Mouse (Mus musculus): ENCODE measurements around the gene Pkp3. TPM values are rescaled to one million over a fixed set of nuclear protein-coding genes. Genes with fewer than 3 reads are reported as not detected.

Gene Pkp3
- polyA plus RNA-seq, 1 experiment from 2014 or later = 11.1 TPM

DNA sequence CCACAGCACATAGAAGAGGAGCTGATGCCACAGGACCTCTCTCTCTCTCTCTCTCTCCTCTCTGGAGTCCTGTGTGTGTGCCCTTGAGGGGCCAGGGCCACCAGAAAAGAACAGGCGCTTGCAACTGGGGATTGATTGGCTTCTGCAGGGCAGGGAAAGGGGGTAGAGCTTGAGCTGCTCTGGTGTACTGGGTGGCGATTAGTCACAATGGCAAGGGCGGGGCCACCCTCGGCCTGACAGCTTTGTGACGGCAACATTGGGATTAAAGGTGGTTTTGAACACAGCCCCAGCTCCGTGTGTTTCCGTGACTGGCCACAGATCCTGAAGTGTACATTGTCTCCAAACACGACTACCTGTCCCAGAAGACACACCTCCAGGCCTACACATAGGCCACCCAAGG lies 12.2 kb downstream of the Pkp3 start:
- Histone ChIP-seq H3K9ac (ENCODE audit: low read depth, low read length) (no peak overlapping the region), H3K9me3 (replicated peaks; ENCODE audit: low read length) (no peaks in the 10 kb centered on the region), H3K4me3 (replicated peaks; ENCODE audit: low read depth, low read length) (no peak overlapping the region), H3K27ac (no peak overlapping the region), H3K4me1 (replicated peaks; ENCODE audit: insufficient read depth, low read length) (peaks cover 16% of the 10 kb centered on the region), H3K36me3 (ENCODE audit: insufficient read depth, low read length) (no peaks in the 10 kb centered on the region), H3K4me2 (ENCODE audit: low read length) (no peak overlapping the region), H3K27me3 (ENCODE audit: insufficient read depth, low read length) (no peaks in the 10 kb centered on the region)
- no peak for ATAC-seq (replicated peaks; ENCODE audit: low FRiP score, low read depth)
- WGBS = 71% methylated on average over 8 of the region's 8 CpGs
- DNase-seq (ENCODE audit: low spot score) = no peak
- TF ChIP-seq CTCF (IDR thresholded peaks at IDR 0.05; ENCODE audit: low read depth) = no peak

GRCm38 (mm10) chr7:141092051-141092735 lies 14.2 kb downstream of the Pkp3 start:
- no peaks in the 10 kb centered on the region for H3K9me3 ChIP-seq (replicated peaks; ENCODE audit: low read length)
- no peak overlapping the region for H3K4me3 ChIP-seq (replicated peaks; ENCODE audit: low read depth, low read length)
- H3K9ac ChIP-seq (ENCODE audit: low read depth, low read length) = no peak overlapping the region
- TF ChIP-seq CTCF (IDR thresholded peaks at IDR 0.05; ENCODE audit: low read depth) = peak; percentile 69
- H3K27me3 ChIP-seq (ENCODE audit: insufficient read depth, low read length) = no peaks in the 10 kb centered on the region
- WGBS = 5% methylated on average over 37 of the region's 37 CpGs
- no peak overlapping the region for H3K27ac ChIP-seq
- DNase-seq (ENCODE audit: low spot score) (peak; percentile 90), ATAC-seq (replicated peaks; ENCODE audit: low FRiP score, low read depth) (peak; percentile 63)
- H3K36me3 ChIP-seq (ENCODE audit: insufficient read depth, low read length) = no peaks in the 10 kb centered on the region
- peaks cover 16% of the 10 kb centered on the region for H3K4me1 ChIP-seq (replicated peaks; ENCODE audit: insufficient read depth, low read length)
- peak overlapping the region; percentile 48 for H3K4me2 ChIP-seq (ENCODE audit: low read length)

- peak; percentile 54 for DNase-seq (ENCODE audit: low spot score)
- Histone ChIP-seq H3K36me3 (ENCODE audit: insufficient read depth, low read length) (no peaks in the 10 kb centered on the region), H3K9ac (ENCODE audit: low read depth, low read length) (no peak overlapping the region), H3K4me2 (ENCODE audit: low read length) (no peak overlapping the region), H3K4me3 (replicated peaks; ENCODE audit: low read depth, low read length) (no peak overlapping the region), H3K4me1 (replicated peaks; ENCODE audit: insufficient read depth, low read length) (peaks cover 16% of the 10 kb centered on the region), H3K27ac (peak overlapping the region; percentile 78), H3K9me3 (replicated peaks; ENCODE audit: low read length) (no peaks in the 10 kb centered on the region), H3K27me3 (ENCODE audit: insufficient read depth, low read length) (no peaks in the 10 kb centered on the region)
- WGBS = 62% methylated on average over 6 of the region's 6 CpGs
- TF ChIP-seq CTCF (IDR thresholded peaks at IDR 0.05; ENCODE audit: low read depth) = no peak
- ATAC-seq (replicated peaks; ENCODE audit: low FRiP score, low read depth) = peak; percentile 70
Observed at GRCm38 (mm10) chr7:141093950-141094349, 15.9 kb downstream of the Pkp3 start.

- 51% methylated on average over 15 of the region's 15 CpGs for WGBS
- DNase-seq (ENCODE audit: low spot score) = no peak
- ATAC-seq (replicated peaks; ENCODE audit: low FRiP score, low read depth) = peak; percentile 64
- H3K36me3 ChIP-seq (ENCODE audit: insufficient read depth, low read length) = no peaks in the 10 kb centered on the region
- H3K27ac ChIP-seq = peak overlapping the region; percentile 78
- TF ChIP-seq CTCF (IDR thresholded peaks at IDR 0.05; ENCODE audit: low read depth) = no peak
- H3K27me3 ChIP-seq (ENCODE audit: insufficient read depth, low read length) = no peaks in the 10 kb centered on the region
- no peak overlapping the region for H3K4me3 ChIP-seq (replicated peaks; ENCODE audit: low read depth, low read length)
- H3K4me1 ChIP-seq (replicated peaks; ENCODE audit: insufficient read depth, low read length) = peaks cover 17% of the 10 kb centered on the region
- peak overlapping the region; percentile 30; the same call in 1 of the 2 replicates for H3K4me2 ChIP-seq (ENCODE audit: low read length)
- H3K9me3 ChIP-seq (replicated peaks; ENCODE audit: low read length) = no peaks in the 10 kb centered on the region
- H3K9ac ChIP-seq (ENCODE audit: low read depth, low read length) = no peak overlapping the region
Observed at GRCm38 (mm10) chr7:141094487-141095205, 16.6 kb downstream of the Pkp3 start.

DNA sequence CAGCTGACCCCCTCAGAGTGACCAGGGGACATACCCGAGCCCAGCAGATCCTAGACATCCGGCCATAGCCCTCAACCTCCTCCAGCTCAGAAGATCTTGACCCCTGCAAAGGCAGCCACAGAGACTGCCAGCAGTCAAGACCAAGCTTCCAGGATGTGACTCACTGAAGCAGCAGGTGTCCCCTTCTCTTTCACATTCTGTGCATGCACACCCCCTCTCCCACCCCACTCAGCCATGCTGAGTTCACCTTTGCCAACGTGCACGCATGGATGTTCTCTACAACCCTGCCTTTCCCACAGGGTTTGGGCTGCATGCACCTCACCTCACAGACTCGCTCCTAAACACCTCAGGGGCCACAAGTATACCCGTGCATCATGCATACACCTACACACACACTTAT lies 18.0 kb downstream of the Pkp3 start:
- H3K9me3 ChIP-seq (replicated peaks; ENCODE audit: low read length) = no peaks in the 10 kb centered on the region
- peak overlapping the region; percentile 78 for H3K27ac ChIP-seq
- H3K27me3 ChIP-seq (ENCODE audit: insufficient read depth, low read length) = no peaks in the 10 kb centered on the region
- 72% methylated on average over 6 of the region's 6 CpGs for WGBS
- no peak overlapping the region for H3K4me3 ChIP-seq (replicated peaks; ENCODE audit: low read depth, low read length)
- DNase-seq (ENCODE audit: low spot score) (no peak), ATAC-seq (replicated peaks; ENCODE audit: low FRiP score, low read depth) (no peak)
- TF ChIP-seq CTCF (IDR thresholded peaks at IDR 0.05; ENCODE audit: low read depth) = no peak
- H3K9ac ChIP-seq (ENCODE audit: low read depth, low read length) = peak overlapping the region; percentile 15; the same call in 1 of the 2 replicates
- peak overlapping the region; percentile 34 for H3K4me2 ChIP-seq (ENCODE audit: low read length)
- peaks cover 24% of the 10 kb centered on the region for H3K4me1 ChIP-seq (replicated peaks; ENCODE audit: insufficient read depth, low read length)
- no peaks in the 10 kb centered on the region for H3K36me3 ChIP-seq (ENCODE audit: insufficient read depth, low read length)

DNA sequence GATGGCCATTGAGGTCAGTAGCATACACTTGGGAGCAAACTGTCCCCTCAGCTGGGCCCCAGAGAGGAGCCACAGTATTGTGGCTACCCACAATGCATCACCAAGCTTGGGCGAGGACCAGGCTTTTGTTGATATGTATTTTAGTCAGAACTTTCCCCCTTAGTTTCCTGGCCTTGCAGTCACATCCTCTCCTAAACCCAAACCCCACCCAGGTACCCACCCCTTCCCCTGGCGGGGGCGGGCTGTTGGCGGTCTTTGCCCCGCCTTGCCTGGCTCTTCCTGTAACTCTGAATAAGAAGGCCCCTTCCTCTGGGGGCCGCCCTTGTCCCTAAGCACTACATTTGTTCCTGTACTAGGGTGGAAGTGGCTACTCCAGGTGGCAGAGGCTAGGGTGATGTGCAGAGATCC lies 18.6 kb downstream of the Pkp3 start:
- Histone ChIP-seq H3K4me1 (replicated peaks; ENCODE audit: insufficient read depth, low read length) (peaks cover 24% of the 10 kb centered on the region), H3K9ac (ENCODE audit: low read depth, low read length) (no peak overlapping the region), H3K9me3 (replicated peaks; ENCODE audit: low read length) (no peaks in the 10 kb centered on the region), H3K4me3 (replicated peaks; ENCODE audit: low read depth, low read length) (no peak overlapping the region), H3K36me3 (ENCODE audit: insufficient read depth, low read length) (no peaks in the 10 kb centered on the region), H3K27ac (peak overlapping the region; percentile 78), H3K27me3 (ENCODE audit: insufficient read depth, low read length) (no peaks in the 10 kb centered on the region), H3K4me2 (ENCODE audit: low read length) (peak overlapping the region; percentile 34)
- TF ChIP-seq CTCF (IDR thresholded peaks at IDR 0.05; ENCODE audit: low read depth) = peak; percentile 31; the same call in 1 of the 2 replicates
- no peak for ATAC-seq (replicated peaks; ENCODE audit: low FRiP score, low read depth)
- 50% methylated on average over 6 of the region's 6 CpGs for WGBS
- DNase-seq (ENCODE audit: low spot score) = peak; percentile 61

Measured in kidney, postnatal 0 days (tissue).